Mouse (Mus musculus): ENCODE results near the gene Hist1h2be.
"Not testable (repeated sequence)": the region's sequence is repeated elsewhere in the genome, so short reads cannot be mapped to it uniquely, and the experiment has no call there.

GRCm38 (mm10) chr13:23535137-23536075 is 85.5 kb downstream of the Hist1h2be start, which contains the start of gene Hist1h3g:
- not testable (repeated sequence) for TF ChIP-seq CTCF (IDR thresholded peaks at IDR 0.05; ENCODE audit: low read depth, low read length); POLR2A (IDR thresholded peaks at IDR 0.05; ENCODE audit: borderline replicate concordance, low read depth, low read length)
